Mouse (Mus musculus) hindbrain, embryonic 14.5 days (tissue): ENCODE results near the gene Ric1. TPM values are rescaled to one million over a fixed set of nuclear protein-coding genes. Genes with fewer than 3 reads are reported as not detected.

Source experiments
- ATAC-seq: fragments of 200-750 bp; cut with Nextera tagmentation; 2 replicates; pipeline ENCODE4 v1.8.0; 2017; ENCODE audit warnings: moderate number of reproducible peaks, mild to moderate bottlenecking, moderate TSS enrichment, moderate library complexity; ENCODE audit not compliant: low FRiP score
- DNase-seq: peaks from one replicate; pipeline ENCODE4 v3.0.0-alpha.2; 2015; ENCODE audit warnings: low spot score
- H3K27ac ChIP-seq: fragments of 300-500 bp; sonication (generic); 2 replicates; pipeline ENCODE4 v1.5.1; 2014; ENCODE audit warnings: mild to moderate bottlenecking, moderate library complexity
- H3K27me3 ChIP-seq: fragments of 300-500 bp; sonication (generic); 2 replicates; pipeline ENCODE4 v1.6.1; 2014; ENCODE audit warnings: mild to moderate bottlenecking, low read length, mixed read lengths; ENCODE audit not compliant: control insufficient read depth, insufficient read depth
- H3K36me3 ChIP-seq: fragments of 300-500 bp; sonication (generic); replicated peaks from 2 replicates; pipeline ENCODE4 v1.6.1; 2014; ENCODE audit not compliant: control insufficient read depth, insufficient read depth
- H3K4me1 ChIP-seq: fragments of 300-500 bp; sonication (generic); replicated peaks from 2 replicates; pipeline ENCODE4 v1.6.1; 2014; ENCODE audit warnings: antibody characterized with exemption, low read length, mixed read lengths; ENCODE audit not compliant: control insufficient read depth, insufficient read depth
- H3K4me2 ChIP-seq: fragments of 300-500 bp; sonication (generic); replicated peaks from 2 replicates; pipeline ENCODE4 v1.6.1; 2014; ENCODE audit warnings: mild to moderate bottlenecking, moderate library complexity
- H3K4me3 ChIP-seq: fragments of 300-500 bp; sonication (generic); replicated peaks from 2 replicates; pipeline ENCODE4 v1.5.1; 2014; ENCODE audit warnings: mild to moderate bottlenecking, low read length
- H3K9ac ChIP-seq: fragments of 300-500 bp; sonication (generic); 2 replicates; pipeline ENCODE4 v1.6.1; 2014
- H3K9me3 ChIP-seq: fragments of 300-500 bp; sonication (generic); 2 replicates; pipeline ENCODE4 v1.6.1; 2016; ENCODE audit warnings: low read length; ENCODE audit not compliant: control insufficient read depth
- WGBS: fragments of 180-500 bp; shearing (Covaris S2); extraction: QIAGEN DNeasy Blood & Tissue Kit; methylation state at CpG from one replicate; pipeline ENCODE4 v1.1.7; 2014; 5-methylcytosine and 5-hydroxymethylcytosine counted together
- polyA plus RNA-seq: library from polyadenylated mRNA; unstranded; fragments of >200 nt; fragmentation: Nextera tagmentation; extraction: Ambion mirVana; gene quantifications from 2 replicates; pipeline ENCODE4 v1.2.1, GENCODE M21; 2014

Gene Ric1
- polyA plus RNA-seq, 1 experiment from 2014 or later: 17.3 TPM

DNA sequence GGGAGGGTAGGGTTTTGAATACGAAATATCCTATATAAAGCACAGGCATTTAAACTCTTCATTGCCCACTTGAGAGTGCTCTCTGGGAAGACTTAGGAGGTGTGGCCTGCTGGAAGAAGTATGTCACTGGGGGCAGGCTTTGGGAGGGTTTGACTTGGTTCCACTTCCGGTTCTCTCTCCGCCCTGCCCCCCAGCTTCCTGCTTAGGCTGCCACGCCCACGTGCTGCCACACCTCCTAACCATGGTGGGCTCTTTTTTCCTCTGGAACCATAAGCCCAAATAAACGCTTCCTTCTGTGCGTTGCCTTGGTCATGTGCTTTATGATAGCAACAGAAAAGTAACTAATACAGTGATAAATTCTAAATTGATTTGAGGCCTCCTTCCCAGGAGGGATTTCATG is 16.5 kb upstream of the Ric1 start:
- H3K9ac ChIP-seq: no peak overlapping the region
- no peaks in the 10 kb centered on the region; the same call in 1 of the 2 replicates for H3K4me1 ChIP-seq
- H3K9me3 ChIP-seq: no peaks in the 10 kb centered on the region
- H3K4me2 ChIP-seq: no peak overlapping the region
- H3K36me3 ChIP-seq: no peaks in the 10 kb centered on the region
- H3K4me3 ChIP-seq: no peak overlapping the region
- DNase-seq (no peak), ATAC-seq (no peak)
- H3K27me3 ChIP-seq: no peaks in the 10 kb centered on the region
- no peak overlapping the region for H3K27ac ChIP-seq
- WGBS: 87% methylated on average over 7 of the region's 7 CpGs

DNA sequence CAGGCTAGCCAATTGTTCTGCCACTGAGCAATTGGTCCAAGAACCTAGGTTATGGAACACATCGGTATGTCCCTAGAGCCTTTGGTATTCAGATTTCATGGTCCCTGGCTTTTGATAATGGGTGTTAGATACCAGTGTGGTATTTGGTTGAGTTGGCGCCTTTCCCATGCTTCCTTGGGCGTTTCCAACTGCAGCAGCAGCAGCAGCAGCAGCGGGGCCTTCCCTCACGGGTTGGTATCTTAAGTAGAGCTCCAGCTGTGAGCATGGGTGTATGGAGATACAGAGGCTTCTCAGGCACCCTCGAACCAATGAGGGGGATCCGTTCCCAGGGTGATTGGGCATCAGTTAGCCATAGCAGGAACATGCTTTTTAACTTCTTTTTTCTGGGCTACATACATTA is 13.9 kb upstream of the Ric1 start:
- H3K4me2 ChIP-seq: no peak overlapping the region
- H3K36me3 ChIP-seq: no peaks in the 10 kb centered on the region
- H3K27me3 ChIP-seq: no peaks in the 10 kb centered on the region
- H3K9ac ChIP-seq: no peak overlapping the region
- H3K4me3 ChIP-seq: no peak overlapping the region
- H3K9me3 ChIP-seq: no peaks in the 10 kb centered on the region
- no peak overlapping the region for H3K27ac ChIP-seq
- no peak for DNase-seq
- H3K4me1 ChIP-seq: no peaks in the 10 kb centered on the region
- ATAC-seq: no peak
- 65% methylated on average over 7 of the region's 7 CpGs for WGBS

- ATAC-seq (no peak), DNase-seq (no peak)
- 88% methylated on average over 7 of the region's 7 CpGs for WGBS
- Histone ChIP-seq H3K9me3 (no peaks in the 10 kb centered on the region), H3K4me3 (no peak overlapping the region), H3K4me1 (no peaks in the 10 kb centered on the region), H3K27ac (no peak overlapping the region), H3K36me3 (no peaks in the 10 kb centered on the region), H3K27me3 (no peaks in the 10 kb centered on the region), H3K4me2 (no peak overlapping the region), H3K9ac (no peak overlapping the region)
Observed at GRCm38 (mm10) chr19:29509857-29510256, 12.2 kb upstream of the Ric1 start.

DNA sequence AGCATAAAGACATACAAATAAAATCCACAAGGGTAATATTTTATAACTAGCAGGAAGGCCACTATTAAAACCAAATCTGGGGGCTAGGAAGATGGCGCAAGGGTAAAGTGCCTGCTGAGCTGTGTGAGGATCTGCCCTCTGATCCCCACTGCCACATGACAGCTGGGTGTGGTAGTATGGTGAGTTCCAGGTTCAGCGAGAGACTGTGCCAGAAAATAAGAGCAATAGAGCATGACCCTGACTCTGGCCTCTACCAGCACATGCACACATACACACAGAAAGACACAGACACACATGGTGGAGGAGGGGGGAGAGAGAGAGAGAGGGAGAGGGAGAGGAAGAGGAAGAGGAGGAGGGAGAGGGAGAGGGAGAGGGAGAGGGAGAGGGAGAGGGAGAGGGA is 10.3 kb upstream of the Ric1 start:
- no peak overlapping the region for H3K4me3 ChIP-seq
- no peak for ATAC-seq
- no peak overlapping the region for H3K9ac ChIP-seq
- no peak overlapping the region for H3K4me2 ChIP-seq
- H3K36me3 ChIP-seq: no peaks in the 10 kb centered on the region
- H3K4me1 ChIP-seq: no peaks in the 10 kb centered on the region
- no peaks in the 10 kb centered on the region for H3K9me3 ChIP-seq
- no peaks in the 10 kb centered on the region for H3K27me3 ChIP-seq
- WGBS: 75% methylated on average over 2 of the region's 2 CpGs
- DNase-seq: no peak
- H3K27ac ChIP-seq: no peak overlapping the region

- Histone ChIP-seq H3K9me3 (no peaks in the 10 kb centered on the region), H3K4me1 (no peaks in the 10 kb centered on the region), H3K27ac (no peak overlapping the region), H3K9ac (no peak overlapping the region), H3K36me3 (no peaks in the 10 kb centered on the region), H3K27me3 (no peaks in the 10 kb centered on the region), H3K4me2 (no peak overlapping the region), H3K4me3 (no peak overlapping the region)
- WGBS: 77% methylated on average over 2 of the region's 2 CpGs
- DNase-seq (no peak), ATAC-seq (no peak)
Observed at GRCm38 (mm10) chr19:29513111-29513766, 8.8 kb upstream of the Ric1 start.

DNA sequence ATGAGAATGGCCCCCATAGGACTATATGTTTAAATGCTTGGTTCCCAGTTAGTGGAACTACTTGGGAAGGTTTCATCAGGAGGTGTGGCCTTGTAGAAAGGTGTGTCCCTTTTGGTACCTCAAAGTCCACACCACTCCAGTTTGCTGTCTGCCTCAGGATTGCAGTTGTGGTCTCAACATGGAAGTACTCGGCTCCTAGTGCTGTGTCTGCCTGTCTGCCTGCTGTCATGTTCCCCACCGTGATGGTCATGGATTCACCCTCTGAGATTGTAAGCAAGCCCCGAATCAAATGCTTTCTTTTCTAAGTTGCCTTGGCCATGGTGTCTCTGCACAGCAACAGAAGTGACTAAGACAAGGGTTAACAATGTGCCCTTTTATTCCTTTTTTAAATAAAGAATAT is 8.0 kb upstream of the Ric1 start:
- no peak for ATAC-seq

GRCm38 (mm10) chr19:29515386-29515785 is 6.7 kb upstream of the Ric1 start:
- H3K27me3 ChIP-seq: no peaks in the 10 kb centered on the region
- no peak overlapping the region for H3K27ac ChIP-seq
- no peaks in the 10 kb centered on the region for H3K36me3 ChIP-seq
- no peak overlapping the region for H3K4me3 ChIP-seq
- no peaks in the 10 kb centered on the region for H3K9me3 ChIP-seq
- WGBS: 94% methylated on average over 3 of the region's 3 CpGs
- no peak for DNase-seq
- H3K4me2 ChIP-seq: no peak overlapping the region
- no peak for ATAC-seq
- H3K4me1 ChIP-seq: no peaks in the 10 kb centered on the region
- no peak overlapping the region for H3K9ac ChIP-seq

More for the DNA sequence above, 8.0 kb upstream of the Ric1 start:
- H3K27me3 ChIP-seq: no peaks in the 10 kb centered on the region
- no peak for DNase-seq
- no peaks in the 10 kb centered on the region for H3K36me3 ChIP-seq
- H3K4me3 ChIP-seq: no peak overlapping the region
- WGBS: 89% methylated on average over 3 of the region's 3 CpGs
- H3K4me2 ChIP-seq: no peak overlapping the region
- no peak overlapping the region for H3K9ac ChIP-seq
- H3K9me3 ChIP-seq: no peaks in the 10 kb centered on the region
- no peak overlapping the region for H3K27ac ChIP-seq
- H3K4me1 ChIP-seq: no peaks in the 10 kb centered on the region

DNA sequence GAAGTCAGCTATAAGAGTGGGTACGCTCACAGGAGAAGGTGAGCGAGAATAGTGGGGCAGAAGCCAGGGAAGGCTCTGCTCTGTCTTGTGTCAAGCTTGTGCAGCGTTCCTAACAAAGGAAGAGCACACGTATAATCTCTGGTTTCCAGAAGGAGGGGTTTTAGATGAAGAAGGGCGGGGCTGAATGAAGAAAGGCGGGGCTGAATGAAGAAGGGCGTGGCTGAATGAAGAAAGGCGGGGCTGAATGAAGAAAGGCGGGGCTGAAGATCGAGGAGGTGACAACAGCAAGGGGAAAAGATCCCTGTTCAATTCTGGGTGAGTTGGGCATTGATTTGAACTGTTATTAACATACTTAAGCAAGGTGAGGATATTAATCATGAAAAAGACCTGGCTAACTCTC is 6.1 kb upstream of the Ric1 start:
- H3K4me1 ChIP-seq: no peaks in the 10 kb centered on the region
- WGBS: 75% methylated on average over 10 of the region's 10 CpGs
- no peaks in the 10 kb centered on the region for H3K27me3 ChIP-seq
- no peaks in the 10 kb centered on the region for H3K9me3 ChIP-seq
- H3K36me3 ChIP-seq: no peaks in the 10 kb centered on the region
- H3K4me2 ChIP-seq: no peak overlapping the region
- DNase-seq: no peak
- ATAC-seq: no peak
- H3K27ac ChIP-seq: no peak overlapping the region
- H3K9ac ChIP-seq: no peak overlapping the region
- H3K4me3 ChIP-seq: no peak overlapping the region

DNA sequence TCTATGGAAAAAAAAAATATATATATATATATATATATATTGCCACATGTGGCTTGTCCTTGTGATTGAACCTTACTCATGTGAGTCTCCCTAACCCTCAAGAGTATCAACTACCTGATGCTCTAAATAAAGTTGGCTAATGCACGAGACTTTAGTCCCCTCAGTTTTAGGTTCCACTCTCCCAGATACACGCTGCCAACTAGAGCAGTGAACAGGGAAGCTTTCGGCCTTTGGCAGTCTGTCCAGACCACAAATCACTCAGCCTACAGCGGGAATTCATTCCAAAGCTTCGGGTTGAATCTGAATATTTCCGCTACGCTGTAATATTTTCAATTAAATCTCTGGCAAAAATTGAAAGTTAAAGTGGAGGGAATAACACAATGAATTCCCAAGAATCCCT is 3.7 kb upstream of the Ric1 start:
- Histone ChIP-seq H3K9me3 (no peaks in the 10 kb centered on the region), H3K27ac (no peak overlapping the region), H3K4me1 (peaks cover 8% of the 10 kb centered on the region), H3K9ac (no peak overlapping the region), H3K27me3 (no peaks in the 10 kb centered on the region), H3K4me2 (no peak overlapping the region), H3K4me3 (no peak overlapping the region), H3K36me3 (no peaks in the 10 kb centered on the region)
- DNase-seq (no peak), ATAC-seq (no peak)
- WGBS: 93% methylated on average over 7 of the region's 7 CpGs

DNA sequence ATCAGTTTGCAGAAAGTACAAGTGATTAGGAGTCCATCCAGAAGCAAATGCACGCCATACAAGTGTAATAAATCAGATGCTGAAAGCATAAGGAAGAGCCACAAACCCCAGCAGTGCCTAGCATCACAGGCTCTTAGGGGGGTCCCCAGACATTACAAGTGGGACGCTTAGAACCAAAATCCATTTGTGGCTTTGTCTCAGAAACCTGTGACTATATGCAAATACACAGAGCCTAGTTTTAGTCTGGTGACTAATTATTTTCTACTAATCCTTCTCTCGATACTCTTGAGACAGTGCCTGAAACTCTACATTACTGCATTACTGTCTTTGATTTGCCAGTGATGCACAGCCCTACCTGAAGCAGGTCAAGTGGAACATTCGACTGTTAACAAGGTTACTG is 3.2 kb upstream of the Ric1 start:
- Histone ChIP-seq H3K4me2 (no peak overlapping the region), H3K9me3 (no peaks in the 10 kb centered on the region), H3K27ac (no peak overlapping the region), H3K4me3 (no peak overlapping the region), H3K27me3 (no peaks in the 10 kb centered on the region), H3K36me3 (no peaks in the 10 kb centered on the region), H3K9ac (no peak overlapping the region), H3K4me1 (peaks cover 13% of the 10 kb centered on the region)
- WGBS: 85% methylated on average over 4 of the region's 4 CpGs
- ATAC-seq (no peak), DNase-seq (no peak)
